Mouse (Mus musculus): Measurements from ENCODE around the gene Ribc1. TPM values are rescaled to one million over a fixed set of nuclear protein-coding genes. Genes with fewer than 3 reads are reported as not detected.

Gene Ribc1
- polyA plus RNA-seq, 1 experiment from 2014 or later: 1.8 TPM

DNA sequence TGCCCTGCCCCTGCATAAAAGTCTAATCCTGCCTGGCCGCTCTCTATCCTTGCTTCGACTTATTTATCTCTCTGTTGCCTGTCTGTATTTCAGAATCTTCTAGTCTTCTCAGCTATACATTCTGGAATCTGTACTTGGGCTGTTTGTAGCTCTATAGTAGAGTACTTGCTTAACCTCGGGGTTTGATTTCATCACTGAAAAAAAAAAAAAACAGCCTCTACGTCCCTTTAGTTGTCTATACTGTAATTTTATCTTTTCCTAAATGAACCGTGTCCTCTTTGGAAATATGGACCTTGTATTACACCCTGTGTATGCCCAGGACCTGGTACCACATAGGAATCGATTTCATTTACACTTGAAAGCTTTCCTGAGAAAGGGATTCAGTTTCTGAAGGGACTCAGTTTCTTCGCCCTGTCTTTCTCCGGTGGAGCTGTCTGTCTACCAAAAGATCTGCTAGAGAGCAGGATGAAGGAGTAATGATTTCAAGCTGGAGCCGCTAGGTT, 14.9 kb downstream of the Ribc1 start:
- ATAC-seq (peak; percentile 57), DNase-seq (no peak)
- Histone ChIP-seq H3K4me1 (ENCODE audit: insufficient read depth) (no peaks in the 10 kb centered on the region; the same call in none of the 2 replicates), H3K27me3 (ENCODE audit: insufficient read depth, low read length) (0 out of 2 replicates have a peak, but pooled peaks cover 4% of the 10 kb centered on the region), H3K9ac (replicated peaks) (peak overlapping the region; percentile 59), H3K4me3 (ENCODE audit: low read depth, low read length) (peak overlapping the region; percentile 57), H3K36me3 (replicated peaks; ENCODE audit: insufficient read depth, low read length) (peaks cover 2% of the 10 kb centered on the region; the same call in 1 of the 2 replicates), H3K9me3 (ENCODE audit: low read length) (no peaks in the 10 kb centered on the region), H3K4me2 (ENCODE audit: low read depth, low read length) (peak overlapping the region; percentile 79), H3K27ac (ENCODE audit: low read depth) (peak overlapping the region; percentile 86)
- 20% methylated on average over 9 of the region's 9 CpGs for WGBS (ENCODE audit: insufficient replicate concordance)
- TF ChIP-seq EP300 (IDR thresholded peaks at IDR 0.05; ENCODE audit: low read depth) (no peak), CTCF (IDR thresholded peaks at IDR 0.05; ENCODE audit: low read depth) (no peak)

DNA sequence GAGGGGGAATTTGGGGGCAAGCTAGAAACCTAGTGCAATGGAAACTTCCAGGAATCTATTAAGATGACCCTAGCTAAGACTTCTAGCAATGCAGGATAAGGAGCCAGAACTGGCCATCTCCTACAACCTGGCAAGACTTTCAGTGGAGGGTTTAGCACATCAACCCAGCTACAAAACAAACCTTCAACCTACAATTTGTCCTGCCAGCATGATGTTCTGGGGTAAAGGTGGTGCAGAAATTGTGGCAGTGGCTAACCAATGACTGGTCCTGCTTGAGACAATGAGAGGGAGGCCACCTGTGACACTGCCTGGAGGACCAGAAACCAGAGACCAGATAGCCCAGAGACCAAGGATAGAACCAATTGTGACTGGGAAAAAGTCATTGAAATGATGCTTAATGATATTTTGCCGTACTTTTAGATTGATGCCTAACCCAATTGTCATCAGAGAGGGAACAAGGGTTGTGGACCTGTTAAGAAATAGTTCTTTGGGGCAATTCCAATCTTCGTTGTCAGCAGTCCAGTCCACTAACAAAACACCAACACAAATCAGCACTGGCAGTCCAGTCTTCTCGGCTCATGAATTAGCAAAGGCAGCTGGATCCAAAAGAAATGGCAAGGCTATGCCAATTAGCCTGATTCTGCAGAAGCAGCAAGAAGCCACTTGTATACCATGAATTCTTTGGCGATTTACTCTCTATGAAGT, 16.9 kb downstream of the Ribc1 start:
- Histone ChIP-seq H3K27ac (ENCODE audit: low read depth) (no peak overlapping the region), H3K9me3 (ENCODE audit: low read length) (no peaks in the 10 kb centered on the region), H3K9ac (replicated peaks) (no peak overlapping the region), H3K4me1 (ENCODE audit: insufficient read depth) (no peaks in the 10 kb centered on the region; the same call in none of the 2 replicates), H3K4me2 (ENCODE audit: low read depth, low read length) (no peak overlapping the region), H3K4me3 (ENCODE audit: low read depth, low read length) (no peak overlapping the region), H3K27me3 (ENCODE audit: insufficient read depth, low read length) (0 out of 2 replicates have a peak, but pooled peaks cover 4% of the 10 kb centered on the region), H3K36me3 (replicated peaks; ENCODE audit: insufficient read depth, low read length) (no peaks in the 10 kb centered on the region; the same call in 1 of the 2 replicates)
- ATAC-seq (no peak), DNase-seq (no peak)
- 66% methylated on average over 4 of the region's 4 CpGs for WGBS (ENCODE audit: insufficient replicate concordance)
- no peak for TF ChIP-seq EP300 (IDR thresholded peaks at IDR 0.05; ENCODE audit: low read depth)
- no peak for TF ChIP-seq CTCF (IDR thresholded peaks at IDR 0.05; ENCODE audit: low read depth)

Other genes starting within 250 kb of the Ribc1 start
- 6.5 and 11.1 TPM in 2 replicates for gene Huwe1, start 215.5 kb downstream of the Ribc1 start, polyA plus RNA-seq (2015; fragmentation: Nextera tagmentation; extraction: Ambion mirVana)
- gene Hsd17b10, start 14.4 kb downstream of the Ribc1 start, polyA plus RNA-seq (2015; fragmentation: Nextera tagmentation; extraction: Ambion mirVana): 197 and 223 TPM in 2 replicates
- gene Smc1a, start 133 bp upstream of the Ribc1 start, polyA plus RNA-seq (2015; fragmentation: Nextera tagmentation; extraction: Ambion mirVana): 31.3 and 34.0 TPM in 2 replicates
- 3.0 and 3.7 TPM in 2 replicates for gene Iqsec2, start 128.0 kb upstream of the Ribc1 start, polyA plus RNA-seq (2015; fragmentation: Nextera tagmentation; extraction: Ambion mirVana)
- gene Kdm5c, start 216.7 kb upstream of the Ribc1 start, polyA plus RNA-seq (2015; fragmentation: Nextera tagmentation; extraction: Ambion mirVana): 7.2 and 9.8 TPM in 2 replicates